Mouse (Mus musculus) right cerebral cortex, postnatal 14 days (tissue): Measurements from ENCODE around the gene Hivep3.
A peak's percentile ranks its signal among the peaks of the same experiment; 100 is the strongest.

Source experiments
- DNase-seq: peaks from one replicate; pipeline ENCODE4 v3.0.0; 2022

Hivep3 gene

GRCm38 (mm10) chr4:119950181-119950580 is 216.6 kb downstream of the Hivep3 start:
- peak; percentile 4 for DNase-seq

- DNase-seq = peak; percentile 4
Measured at GRCm38 (mm10) chr4:119951081-119951480, 217.5 kb downstream of the Hivep3 start.

GRCm38 (mm10) chr4:119955008-119955407 is 221.4 kb downstream of the Hivep3 start:
- DNase-seq = no peak

- no peak for DNase-seq
Measured at GRCm38 (mm10) chr4:119957970-119958369, 224.4 kb downstream of the Hivep3 start.

- DNase-seq = no peak
Measured at GRCm38 (mm10) chr4:119959293-119959692, 225.7 kb downstream of the Hivep3 start.

GRCm38 (mm10) chr4:119959873-119960272 is 226.3 kb downstream of the Hivep3 start:
- DNase-seq = no peak

- no peak for DNase-seq
Measured at GRCm38 (mm10) chr4:119960523-119960922, 226.9 kb downstream of the Hivep3 start.

- no peak for DNase-seq
Measured at GRCm38 (mm10) chr4:119961164-119961563, 227.6 kb downstream of the Hivep3 start.

- DNase-seq = no peak
Measured at GRCm38 (mm10) chr4:119962066-119962465, 228.5 kb downstream of the Hivep3 start.

GRCm38 (mm10) chr4:119966105-119967072 is 232.8 kb downstream of the Hivep3 start:
- peak; percentile 61 for DNase-seq

- no peak for DNase-seq
Measured at GRCm38 (mm10) chr4:119967073-119967608, 233.6 kb downstream of the Hivep3 start.

- DNase-seq = no peak
Measured at GRCm38 (mm10) chr4:119967636-119968035, 234.1 kb downstream of the Hivep3 start.

- peak; percentile 57 for DNase-seq
Measured at GRCm38 (mm10) chr4:119968071-119968470, 234.5 kb downstream of the Hivep3 start.

- DNase-seq = no peak
Measured at GRCm38 (mm10) chr4:119968887-119969286, 235.3 kb downstream of the Hivep3 start.

GRCm38 (mm10) chr4:119970166-119970565 is 236.6 kb downstream of the Hivep3 start:
- DNase-seq = peak; percentile 63

- no peak for DNase-seq
Measured at GRCm38 (mm10) chr4:119972375-119972774, 238.8 kb downstream of the Hivep3 start.

- DNase-seq = no peak
Measured at GRCm38 (mm10) chr4:119973729-119974605, 240.4 kb downstream of the Hivep3 start.

GRCm38 (mm10) chr4:119975242-119975641 is 241.7 kb downstream of the Hivep3 start:
- DNase-seq = no peak

GRCm38 (mm10) chr4:119975822-119976221 is 242.2 kb downstream of the Hivep3 start:
- no peak for DNase-seq

GRCm38 (mm10) chr4:119976428-119977168 is 243.0 kb downstream of the Hivep3 start:
- no peak for DNase-seq

GRCm38 (mm10) chr4:119977817-119978491 is 244.4 kb downstream of the Hivep3 start:
- DNase-seq = no peak
